Mouse (Mus musculus) G1E (cell line): ENCODE measurements around the gene Lrrc8d. TPM values are rescaled to one million over a fixed set of nuclear protein-coding genes. Genes with fewer than 3 reads are reported as not detected.
A peak's percentile ranks its signal among the peaks of the same experiment; 100 is the strongest.
"Not testable (repeated sequence)": the region's sequence is repeated elsewhere in the genome, so short reads cannot be mapped to it uniquely, and the experiment has no call there.

Source experiments
- ATAC-seq: 2 replicates; pipeline ENCODE4 v1.8.0; 2016; ENCODE audit warnings: mild to moderate bottlenecking; ENCODE audit not compliant: insufficient number of reproducible peaks, poor library complexity, low FRiP score, severe bottlenecking; ENCODE audit errors: extremely low read depth
- DNase-seq: peaks from one replicate; pipeline ENCODE4 v3.0.0; 2012; ENCODE audit warnings: low spot score
- H3K27me3 ChIP-seq: 2 replicates; pipeline ENCODE4 v1.6.1; 2012; ENCODE audit warnings: mild to moderate bottlenecking, low read length, inconsistent platforms; ENCODE audit not compliant: insufficient read depth
- H3K36me3 ChIP-seq: replicated peaks from 2 replicates; pipeline ENCODE3; 2012; ENCODE audit warnings: mild to moderate bottlenecking, inconsistent platforms
- H3K4me1 ChIP-seq: 2 replicates; pipeline ENCODE4 v1.6.1; 2012; ENCODE audit warnings: low read depth, low read length, inconsistent platforms, mixed read lengths; ENCODE audit not compliant: insufficient read depth
- H3K4me3 ChIP-seq: 2 replicates; pipeline ENCODE4 v1.5.1; 2012; ENCODE audit warnings: low read depth, mild to moderate bottlenecking, inconsistent platforms, low read length, moderate library complexity, mixed read lengths
- H3K9me3 ChIP-seq: replicated peaks from 2 replicates; pipeline ENCODE4 v1.6.1; 2012; ENCODE audit warnings: inconsistent platforms
- CTCF ChIP-seq: IDR thresholded peaks from 2 replicates; pipeline ENCODE4 v1.5.1; 2012; ENCODE audit warnings: low read depth, low read length, inconsistent platforms, mixed read lengths
- GATA1 ChIP-seq: IDR thresholded peaks from 2 replicates; pipeline ENCODE4 v1.6.1; 2012; ENCODE audit warnings: borderline replicate concordance, low read length, inconsistent platforms, mixed read lengths
- GATA2 ChIP-seq: IDR thresholded peaks from 2 replicates; pipeline ENCODE4 v1.6.1; 2012; ENCODE audit warnings: low read depth, low read length, inconsistent platforms, borderline replicate concordance
- POLR2AphosphoS5 ChIP-seq: IDR thresholded peaks from 2 replicates; pipeline ENCODE4 v1.6.1; 2012; ENCODE audit warnings: low read depth, low read length, inconsistent platforms; ENCODE audit not compliant: insufficient replicate concordance
- TAL1 ChIP-seq: conservative IDR thresholded peaks from 2 replicates; pipeline ENCODE4 v1.6.1; 2012; ENCODE audit warnings: low read depth, low read length, inconsistent platforms, mixed read lengths
- polyA plus RNA-seq: library from polyadenylated mRNA; stranded (reverse); fragments of >175 nt; gene quantifications from 2 replicates; pipeline ENCODE4 v1.2.3, GENCODE M21; 2012
- total RNA-seq, 2 experiments: library from RNA; stranded (forward) in 1 of 2; stranded (reverse) in 1 of 2; fragments of 200-1000 nt in 1 of 2; fragments of >200 nt in 1 of 2; fragmentation: Nextera tagmentation in 1 of 2; gene quantifications; 2 replicates each; pipeline ENCODE4 v1.2.3; 2014 to 2017

The Lrrc8d gene
- total and polyA plus RNA-seq, 3 experiments = 0.23 to 0.38 TPM; not detected in 1

GRCm38 (mm10) chr5:105859716-105860460 lies 160.1 kb downstream of the Lrrc8d start:
- no peak overlapping the region for H3K4me3 ChIP-seq
- no peak for DNase-seq
- H3K4me1 ChIP-seq = no peaks in the 10 kb centered on the region
- H3K9me3 ChIP-seq = peaks cover 3% of the 10 kb centered on the region
- TF ChIP-seq GATA1 (no peak), GATA2 (no peak), TAL1 (no peak)
- H3K27me3 ChIP-seq = no peaks in the 10 kb centered on the region
- no peak for ATAC-seq
- H3K36me3 ChIP-seq = no peaks in the 10 kb centered on the region

GRCm38 (mm10) chr5:105860461-105860835 lies 160.7 kb downstream of the Lrrc8d start:
- no peak overlapping the region for H3K4me3 ChIP-seq
- DNase-seq = no peak
- no peaks in the 10 kb centered on the region for H3K4me1 ChIP-seq
- no peaks in the 10 kb centered on the region; the same call in 1 of the 2 replicates for H3K9me3 ChIP-seq
- H3K36me3 ChIP-seq = no peaks in the 10 kb centered on the region
- no peaks in the 10 kb centered on the region for H3K27me3 ChIP-seq
- TF ChIP-seq GATA2 = no peak
- TF ChIP-seq POLR2AphosphoS5 = no peak
- TF ChIP-seq CTCF = no peak
- TF ChIP-seq GATA1 = no peak
- no peak for TF ChIP-seq TAL1
- no peak for ATAC-seq

DNA sequence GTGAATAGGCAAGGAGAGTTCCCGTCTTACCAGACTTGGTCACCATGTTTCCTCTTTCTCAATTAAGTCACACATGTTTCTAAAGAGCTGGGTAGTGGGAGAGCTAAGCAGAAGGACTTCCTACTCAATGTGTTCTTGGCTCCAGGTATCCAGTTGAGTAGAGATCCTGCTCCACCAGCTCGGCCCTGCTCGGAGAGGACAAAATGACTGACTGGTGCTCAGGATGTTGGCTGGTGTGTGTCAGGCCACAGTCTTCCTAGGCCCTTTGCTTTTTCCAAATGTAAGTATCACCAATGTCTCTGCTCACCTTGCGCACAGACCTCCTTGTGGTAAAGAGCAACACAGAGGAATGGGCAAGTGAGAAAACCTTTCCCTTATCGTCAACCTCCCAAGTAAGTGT lies 161.8 kb downstream of the Lrrc8d start:
- Histone ChIP-seq H3K27me3 (peaks cover 4% of the 10 kb centered on the region; the same call in 1 of the 2 replicates), H3K36me3 (no peaks in the 10 kb centered on the region), H3K4me3 (no peak overlapping the region), H3K9me3 (no peaks in the 10 kb centered on the region; the same call in 1 of the 2 replicates), H3K4me1 (no peaks in the 10 kb centered on the region)
- ATAC-seq (no peak), DNase-seq (no peak)
- no peak for TF ChIP-seq CTCF
- no peak for TF ChIP-seq POLR2AphosphoS5
- TF ChIP-seq TAL1 = no peak
- TF ChIP-seq GATA1 = no peak
- TF ChIP-seq GATA2 = no peak

DNA sequence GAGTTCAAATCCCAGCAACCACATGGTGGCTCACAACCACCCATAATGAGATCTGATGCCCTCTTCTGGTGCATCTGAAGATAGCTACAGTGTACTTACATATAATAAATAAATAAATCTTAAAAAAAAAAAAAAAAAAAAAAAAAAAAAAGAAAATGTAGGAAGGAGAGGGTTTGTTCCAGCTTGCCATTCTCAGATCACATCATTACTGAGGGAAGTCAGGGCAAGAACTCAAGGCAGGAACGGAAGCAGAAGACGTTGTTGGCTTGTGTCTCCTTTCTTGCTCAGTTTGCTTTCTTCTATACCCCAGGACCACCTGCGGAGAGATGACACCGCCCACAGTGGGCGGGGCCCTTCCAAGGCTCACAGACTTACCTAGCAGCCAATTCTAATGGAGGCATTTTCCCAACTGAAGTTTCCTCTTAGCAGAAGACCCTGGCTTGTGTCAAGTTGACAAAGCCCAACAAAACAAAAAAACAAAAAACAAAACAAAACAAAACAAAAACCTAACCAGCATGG lies 165.4 kb downstream of the Lrrc8d start:
- H3K9me3 ChIP-seq, H3K27me3 ChIP-seq, ATAC-seq, DNase-seq, H3K36me3 ChIP-seq, H3K4me3 ChIP-seq, H3K4me1 ChIP-seq: not testable (repeated sequence)

- no peaks in the 10 kb centered on the region; the same call in 1 of the 2 replicates for H3K4me1 ChIP-seq
- no peak for DNase-seq
- H3K4me3 ChIP-seq = no peak overlapping the region
- TF ChIP-seq POLR2AphosphoS5 (no peak), GATA2 (no peak), TAL1 (no peak), CTCF (no peak), GATA1 (no peak)
- H3K27me3 ChIP-seq = peaks cover 12% of the 10 kb centered on the region
- no peaks in the 10 kb centered on the region for H3K9me3 ChIP-seq
- H3K36me3 ChIP-seq = no peaks in the 10 kb centered on the region
- no peak for ATAC-seq
Measured at GRCm38 (mm10) chr5:105867427-105867826, 167.7 kb downstream of the Lrrc8d start.

DNA sequence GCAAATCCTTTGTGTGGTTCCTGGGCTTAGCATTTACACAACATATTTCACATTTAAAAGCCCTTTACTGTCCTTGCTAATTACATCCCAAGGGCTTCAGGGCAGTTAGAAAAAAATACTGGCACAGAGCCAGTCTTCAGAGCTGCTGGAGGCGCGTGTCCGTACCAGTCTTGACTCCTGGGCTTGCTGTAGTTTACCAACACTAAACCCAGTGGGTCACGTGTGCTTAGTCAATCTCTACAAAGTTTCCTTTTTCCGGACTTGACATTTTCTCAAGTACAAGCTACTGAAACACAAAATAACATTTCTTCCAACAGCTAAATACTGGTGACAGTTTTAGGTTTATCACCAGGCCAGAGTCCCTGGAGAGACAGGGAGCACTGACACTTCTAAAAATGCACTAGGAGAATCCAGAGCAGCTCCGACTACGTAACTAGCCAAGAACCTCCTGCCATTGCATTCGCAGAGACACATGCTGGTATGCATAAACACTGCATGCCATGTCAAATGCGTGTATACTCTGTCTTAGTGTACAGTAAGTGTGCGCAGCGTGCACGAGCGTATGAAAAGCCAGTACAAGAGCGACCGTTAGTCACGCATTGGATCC lies 168.2 kb downstream of the Lrrc8d start:
- Histone ChIP-seq H3K4me3 (no peak overlapping the region), H3K27me3 (peaks cover 16% of the 10 kb centered on the region), H3K9me3 (no peaks in the 10 kb centered on the region), H3K4me1 (no peaks in the 10 kb centered on the region; the same call in 1 of the 2 replicates), H3K36me3 (no peaks in the 10 kb centered on the region)
- ATAC-seq (no peak), DNase-seq (no peak)
- TF ChIP-seq TAL1 = no peak

DNA sequence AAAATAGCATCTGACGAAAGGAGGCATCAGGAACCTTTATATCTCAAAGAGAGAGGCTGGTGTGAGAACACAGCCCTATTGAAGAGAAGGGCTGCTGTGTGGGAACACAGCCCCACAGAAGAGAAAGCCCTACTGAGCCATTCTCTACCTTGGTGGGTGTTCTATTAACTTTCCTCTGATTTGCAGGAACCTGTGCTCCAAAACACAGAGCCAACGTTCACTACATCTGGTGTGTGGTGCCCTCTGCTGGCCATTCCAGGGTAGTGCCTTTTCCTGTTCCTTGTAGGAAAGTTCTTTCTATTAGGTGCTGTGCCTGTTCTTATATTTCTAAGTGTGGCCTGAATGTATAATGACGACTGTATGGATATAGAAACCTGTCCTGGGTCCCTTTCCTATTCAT lies 168.8 kb downstream of the Lrrc8d start:
- no peaks in the 10 kb centered on the region for H3K9me3 ChIP-seq
- H3K4me1 ChIP-seq = no peaks in the 10 kb centered on the region; the same call in 1 of the 2 replicates
- ATAC-seq = peak; percentile 58; the same call in 1 of the 2 replicates
- peak; percentile 29 for DNase-seq
- TF ChIP-seq POLR2AphosphoS5 (no peak), GATA1 (no peak), CTCF (peak; percentile 89)
- no peaks in the 10 kb centered on the region for H3K36me3 ChIP-seq
- H3K4me3 ChIP-seq = no peak overlapping the region
- H3K27me3 ChIP-seq = peaks cover 17% of the 10 kb centered on the region
